Mouse (Mus musculus): Measurements from ENCODE around the gene Catsper2. TPM values are rescaled to one million over a fixed set of nuclear protein-coding genes. Genes with fewer than 3 reads are reported as not detected.

The Catsper2 gene
- polyA plus RNA-seq, 1 experiment from 2014 or later, result 1.7 TPM

GRCm38 (mm10) chr2:121449545-121450011, 36.0 kb upstream of the Catsper2 start:
- under 1% methylated on average over 30 of the region's 54 CpGs for WGBS
- H3K4me1 ChIP-seq (ENCODE audit: control insufficient read depth, insufficient read depth, low read length), result peaks cover 8% of the 10 kb centered on the region; the same call in 1 of the 2 replicates
- H3K27ac ChIP-seq (replicated peaks; ENCODE audit: low read depth, low read length), result peak overlapping the region; percentile 98
- peak overlapping the region; percentile 98 for H3K4me3 ChIP-seq (ENCODE audit: low read depth, low read length)
- peaks cover 29% of the 10 kb centered on the region for H3K36me3 ChIP-seq (ENCODE audit: control insufficient read depth, insufficient read depth, low read length)
- peak overlapping the region; percentile 82 for H3K4me2 ChIP-seq (ENCODE audit: low read depth, low read length)
- no peak for DNase-seq (ENCODE audit: low spot score)
- peak; percentile 64 for ATAC-seq (ENCODE audit: low read depth)
- no peaks in the 10 kb centered on the region for H3K9me3 ChIP-seq (ENCODE audit: control insufficient read depth, low read length)
- no peaks in the 10 kb centered on the region for H3K27me3 ChIP-seq (replicated peaks; ENCODE audit: control insufficient read depth, insufficient read depth, low read length)
- peak overlapping the region; percentile 97 for H3K9ac ChIP-seq (ENCODE audit: low read depth, low read length)

DNA sequence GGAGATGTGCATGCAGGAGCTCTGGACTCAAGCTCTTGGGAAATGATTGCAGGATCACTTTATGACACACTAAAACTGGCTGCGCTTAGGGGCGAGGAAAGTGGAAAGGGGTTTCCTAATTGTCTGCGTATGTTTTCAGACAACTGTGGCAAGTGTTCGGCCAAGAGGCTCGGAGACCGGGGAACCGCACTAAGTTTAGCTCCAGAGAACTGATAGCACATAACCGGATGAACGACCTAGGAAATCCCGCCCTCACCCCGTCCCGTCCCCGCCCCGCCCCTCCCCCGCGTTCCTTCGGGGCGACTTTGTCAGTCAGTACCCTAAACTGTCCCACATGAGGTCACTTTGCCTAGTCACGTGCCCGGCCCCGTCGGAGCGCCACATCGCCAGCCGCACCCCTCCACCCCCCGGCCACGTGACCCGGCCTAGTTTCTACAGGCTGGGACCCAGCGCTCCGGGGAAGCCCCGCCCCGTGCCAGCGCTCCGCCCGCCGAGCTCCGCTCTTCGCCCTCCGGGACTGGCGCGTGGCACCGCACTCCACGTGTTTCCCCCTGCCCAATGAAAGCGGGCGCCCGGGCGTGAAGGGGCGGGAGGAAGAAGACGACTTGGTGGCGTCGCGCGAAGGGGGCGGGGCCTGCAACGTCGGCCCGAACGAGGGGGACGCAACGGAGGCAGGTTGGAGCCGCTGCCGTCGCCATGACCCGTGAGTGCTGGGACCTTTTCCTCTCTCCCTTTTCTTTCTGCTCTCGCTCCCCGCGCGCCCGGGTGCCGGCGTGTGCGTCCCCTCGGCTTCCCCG, 35.3 kb upstream of the Catsper2 start, which contains the start of gene Serf2:
Serf2 (plus strand) TSS at position 457 of the 797 bp plus-strand sequence.
- H3K9ac ChIP-seq (ENCODE audit: low read depth, low read length), result peak within 1 kb of the TSS; percentile 97
- H3K36me3 ChIP-seq (ENCODE audit: control insufficient read depth, insufficient read depth, low read length), result peaks cover 28% of the 10 kb centered on the region
- H3K4me2 ChIP-seq (ENCODE audit: low read depth, low read length), result peak within 1 kb of the TSS; percentile 82
- under 1% methylated on average over 40 of the region's 74 CpGs for WGBS
- ATAC-seq (ENCODE audit: low read depth), result peak; percentile 97
- peak; percentile 99 for DNase-seq (ENCODE audit: low spot score)
- peak within 1 kb of the TSS; percentile 98 for H3K27ac ChIP-seq (replicated peaks; ENCODE audit: low read depth, low read length)
- peaks cover 8% of the 10 kb centered on the region; the same call in 1 of the 2 replicates for H3K4me1 ChIP-seq (ENCODE audit: control insufficient read depth, insufficient read depth, low read length)
- H3K4me3 ChIP-seq (ENCODE audit: low read depth, low read length), result peak within 1 kb of the TSS; percentile 98
- H3K9me3 ChIP-seq (ENCODE audit: control insufficient read depth, low read length), result no peaks in the 10 kb centered on the region
- H3K27me3 ChIP-seq (replicated peaks; ENCODE audit: control insufficient read depth, insufficient read depth, low read length), result no peaks in the 10 kb centered on the region

DNA sequence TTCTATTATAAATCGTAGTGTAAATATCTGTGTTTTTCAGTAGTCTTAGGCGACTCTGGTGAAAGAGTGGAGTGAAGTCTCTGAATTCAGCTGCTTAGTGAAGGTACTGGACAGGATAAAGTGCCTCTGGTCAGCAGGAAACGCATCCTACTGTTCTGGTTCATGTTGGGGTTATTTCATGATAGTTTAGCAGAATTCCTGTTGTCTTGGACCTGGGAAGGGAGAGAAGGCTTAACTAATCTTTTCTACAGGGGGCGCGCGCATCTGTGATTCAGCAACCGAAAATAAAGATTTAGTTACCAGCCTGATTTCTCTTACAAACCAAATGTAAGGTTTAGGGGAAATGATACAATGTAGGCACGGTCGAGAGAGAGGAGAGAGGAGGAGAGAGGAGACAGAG, 34.5 kb upstream of the Catsper2 start:
- Histone ChIP-seq H3K4me3 (ENCODE audit: low read depth, low read length) (peak overlapping the region; percentile 98), H3K9me3 (ENCODE audit: control insufficient read depth, low read length) (no peaks in the 10 kb centered on the region), H3K27me3 (replicated peaks; ENCODE audit: control insufficient read depth, insufficient read depth, low read length) (no peaks in the 10 kb centered on the region), H3K36me3 (ENCODE audit: control insufficient read depth, insufficient read depth, low read length) (peaks cover 20% of the 10 kb centered on the region), H3K4me1 (ENCODE audit: control insufficient read depth, insufficient read depth, low read length) (peaks cover 8% of the 10 kb centered on the region; the same call in 1 of the 2 replicates), H3K9ac (ENCODE audit: low read depth, low read length) (peak overlapping the region; percentile 66), H3K27ac (replicated peaks; ENCODE audit: low read depth, low read length) (peak overlapping the region; percentile 98), H3K4me2 (ENCODE audit: low read depth, low read length) (peak overlapping the region; percentile 75)
- no peak for ATAC-seq (ENCODE audit: low read depth)
- peak; percentile 74 for DNase-seq (ENCODE audit: low spot score)
- 12% methylated on average over 9 of the region's 9 CpGs for WGBS

- Histone ChIP-seq H3K36me3 (ENCODE audit: control insufficient read depth, insufficient read depth, low read length) (peaks cover 9% of the 10 kb centered on the region), H3K27me3 (replicated peaks; ENCODE audit: control insufficient read depth, insufficient read depth, low read length) (no peaks in the 10 kb centered on the region), H3K4me2 (ENCODE audit: low read depth, low read length) (no peak overlapping the region), H3K4me3 (ENCODE audit: low read depth, low read length) (no peak overlapping the region), H3K4me1 (ENCODE audit: control insufficient read depth, insufficient read depth, low read length) (peaks cover 19% of the 10 kb centered on the region), H3K27ac (replicated peaks; ENCODE audit: low read depth, low read length) (no peak overlapping the region), H3K9ac (ENCODE audit: low read depth, low read length) (no peak overlapping the region), H3K9me3 (ENCODE audit: control insufficient read depth, low read length) (no peaks in the 10 kb centered on the region)
- DNase-seq (ENCODE audit: low spot score) (no peak), ATAC-seq (ENCODE audit: low read depth) (no peak)
- 91% methylated on average over 3 of the region's 3 CpGs for WGBS
Measured at GRCm38 (mm10) chr2:121447006-121447405, 33.4 kb upstream of the Catsper2 start.

GRCm38 (mm10) chr2:121446506-121446905, 32.9 kb upstream of the Catsper2 start:
- Histone ChIP-seq H3K27me3 (replicated peaks; ENCODE audit: control insufficient read depth, insufficient read depth, low read length) (no peaks in the 10 kb centered on the region), H3K4me2 (ENCODE audit: low read depth, low read length) (no peak overlapping the region), H3K4me3 (ENCODE audit: low read depth, low read length) (no peak overlapping the region), H3K9ac (ENCODE audit: low read depth, low read length) (no peak overlapping the region), H3K4me1 (ENCODE audit: control insufficient read depth, insufficient read depth, low read length) (peaks cover 23% of the 10 kb centered on the region), H3K27ac (replicated peaks; ENCODE audit: low read depth, low read length) (no peak overlapping the region), H3K36me3 (ENCODE audit: control insufficient read depth, insufficient read depth, low read length) (peaks cover 7% of the 10 kb centered on the region), H3K9me3 (ENCODE audit: control insufficient read depth, low read length) (no peaks in the 10 kb centered on the region)
- 90% methylated on average over 4 of the region's 4 CpGs for WGBS
- ATAC-seq (ENCODE audit: low read depth), result no peak
- DNase-seq (ENCODE audit: low spot score), result no peak

- H3K9me3 ChIP-seq (ENCODE audit: control insufficient read depth, low read length), result no peaks in the 10 kb centered on the region
- ATAC-seq (ENCODE audit: low read depth) (no peak), DNase-seq (ENCODE audit: low spot score) (no peak)
- H3K27me3 ChIP-seq (replicated peaks; ENCODE audit: control insufficient read depth, insufficient read depth, low read length), result no peaks in the 10 kb centered on the region
- no peak overlapping the region for H3K4me3 ChIP-seq (ENCODE audit: low read depth, low read length)
- H3K4me1 ChIP-seq (ENCODE audit: control insufficient read depth, insufficient read depth, low read length), result peaks cover 20% of the 10 kb centered on the region
- H3K9ac ChIP-seq (ENCODE audit: low read depth, low read length), result no peak overlapping the region
- WGBS, result 73% methylated on average over 3 of the region's 3 CpGs
- H3K27ac ChIP-seq (replicated peaks; ENCODE audit: low read depth, low read length), result no peak overlapping the region
- H3K4me2 ChIP-seq (ENCODE audit: low read depth, low read length), result no peak overlapping the region
- no peaks in the 10 kb centered on the region for H3K36me3 ChIP-seq (ENCODE audit: control insufficient read depth, insufficient read depth, low read length)
Measured at GRCm38 (mm10) chr2:121445117-121445516, 31.5 kb upstream of the Catsper2 start.

DNA sequence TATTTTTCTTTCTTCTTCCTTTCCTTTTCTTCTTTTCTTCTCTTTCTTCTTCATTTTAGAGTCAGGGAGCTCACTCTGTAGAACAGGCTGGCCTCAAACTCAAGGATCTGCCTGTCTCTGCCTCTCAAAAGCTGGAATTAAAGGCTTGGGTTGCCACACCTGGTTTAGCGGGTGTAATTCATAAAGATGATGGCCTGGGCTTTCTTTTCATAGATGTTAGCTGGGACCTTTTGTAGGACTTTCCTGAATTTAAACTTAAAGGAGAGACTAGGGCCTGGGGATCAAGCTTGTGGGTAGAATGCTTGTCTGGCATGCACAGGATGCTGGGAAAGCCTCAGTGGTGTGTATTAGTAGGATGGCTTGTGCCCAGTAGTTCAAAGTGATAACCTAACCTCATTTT, 30.6 kb upstream of the Catsper2 start, which contains the start of gene Ell3:
Ell3 (minus strand) TSS at position 101 of the 400 bp plus-strand sequence.
- H3K9ac ChIP-seq (ENCODE audit: low read depth, low read length), result peak within 1 kb of the TSS; percentile 59; the same call in 1 of the 2 replicates
- DNase-seq (ENCODE audit: low spot score), result no peak
- H3K27ac ChIP-seq (replicated peaks; ENCODE audit: low read depth, low read length), result no peak within 1 kb of the TSS
- H3K9me3 ChIP-seq (ENCODE audit: control insufficient read depth, low read length), result no peaks in the 10 kb centered on the region
- H3K4me1 ChIP-seq (ENCODE audit: control insufficient read depth, insufficient read depth, low read length), result peaks cover 20% of the 10 kb centered on the region
- peak within 1 kb of the TSS; percentile 86 for H3K4me2 ChIP-seq (ENCODE audit: low read depth, low read length)
- WGBS, result 91% methylated on average over 1 of the region's 1 CpGs
- no peak for ATAC-seq (ENCODE audit: low read depth)
- H3K4me3 ChIP-seq (ENCODE audit: low read depth, low read length), result peak within 1 kb of the TSS; percentile 47
- no peaks in the 10 kb centered on the region for H3K27me3 ChIP-seq (replicated peaks; ENCODE audit: control insufficient read depth, insufficient read depth, low read length)
- peaks cover 7% of the 10 kb centered on the region; the same call in 1 of the 2 replicates for H3K36me3 ChIP-seq (ENCODE audit: control insufficient read depth, insufficient read depth, low read length)

DNA sequence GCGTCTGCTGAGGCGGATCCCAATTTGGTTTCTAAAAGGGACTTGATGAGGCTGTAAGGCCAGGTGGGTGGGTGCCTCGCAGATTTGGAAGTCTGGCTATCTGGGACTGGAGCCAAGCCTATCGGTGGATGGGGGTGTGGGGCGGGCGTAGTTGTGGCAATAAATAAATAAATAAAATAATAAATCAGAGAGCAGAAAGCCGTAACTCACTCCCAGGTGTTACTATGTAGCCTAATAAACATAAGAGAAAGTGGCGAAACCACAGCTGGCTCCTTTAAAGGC, 29.4 kb upstream of the Catsper2 start:
- peaks cover 18% of the 10 kb centered on the region for H3K4me1 ChIP-seq (ENCODE audit: control insufficient read depth, insufficient read depth, low read length)
- peak overlapping the region; percentile 47 for H3K4me3 ChIP-seq (ENCODE audit: low read depth, low read length)
- no peak for DNase-seq (ENCODE audit: low spot score)
- H3K36me3 ChIP-seq (ENCODE audit: control insufficient read depth, insufficient read depth, low read length), result peaks cover 18% of the 10 kb centered on the region
- no peaks in the 10 kb centered on the region for H3K9me3 ChIP-seq (ENCODE audit: control insufficient read depth, low read length)
- H3K4me2 ChIP-seq (ENCODE audit: low read depth, low read length), result peak overlapping the region; percentile 86
- no peak overlapping the region for H3K27ac ChIP-seq (replicated peaks; ENCODE audit: low read depth, low read length)
- WGBS, result 17% methylated on average over 8 of the region's 8 CpGs
- no peak for ATAC-seq (ENCODE audit: low read depth)
- H3K27me3 ChIP-seq (replicated peaks; ENCODE audit: control insufficient read depth, insufficient read depth, low read length), result no peaks in the 10 kb centered on the region
- H3K9ac ChIP-seq (ENCODE audit: low read depth, low read length), result peak overlapping the region; percentile 59
